25 mouse cellular contexts compared by ENCODE assay signal in genomic region chr4:43700707-43701106, GRCm38 (mm10). TPM values are rescaled to one million over a fixed set of nuclear protein-coding genes. Genes with fewer than 3 reads are reported as not detected.
"Had no signal": no experiment of that assay in that cellular context is flagged by ENCODE, and none has a peak within 500 bp of the region (broad histone marks: within the 10 kb centered on the region; RNA-seq: fewer than 3 reads in every experiment).

Gene Olfr70 (minus strand): TSS chr4:43700807.

- H3K4me1 ChIP-seq: neural tube, embryonic 12.5 days; neural tube, embryonic 13.5 days; neural tube, embryonic 15.5 days; stomach, embryonic 15.5 days had no signal

- H3K4me3 ChIP-seq: neural tube, embryonic 12.5 days; neural tube, embryonic 13.5 days; neural tube, embryonic 15.5 days; stomach, embryonic 15.5 days had no signal

- H3K4me2 ChIP-seq: neural tube, embryonic 12.5 days; neural tube, embryonic 13.5 days; neural tube, embryonic 15.5 days; stomach, embryonic 15.5 days had no signal

- H3K9me3 ChIP-seq: neural tube, embryonic 12.5 days; neural tube, embryonic 13.5 days; neural tube, embryonic 15.5 days; stomach, embryonic 15.5 days had no signal

- H3K9ac ChIP-seq: neural tube, embryonic 12.5 days; neural tube, embryonic 13.5 days; neural tube, embryonic 15.5 days; stomach, embryonic 15.5 days had no signal

- H3K27me3 ChIP-seq: neural tube, embryonic 12.5 days; neural tube, embryonic 13.5 days; neural tube, embryonic 15.5 days; stomach, embryonic 15.5 days had no signal

- H3K36me3 ChIP-seq: neural tube, embryonic 12.5 days; neural tube, embryonic 13.5 days; neural tube, embryonic 15.5 days; stomach, embryonic 15.5 days had no signal

- DNase-seq: retina, postnatal 1 day; right cerebral cortex, adult 18-20 months; right cerebral cortex, postnatal 25 days; right cerebral cortex, postnatal 4 days; spleen, adult 18-20 months; thymus, adult 18-20 months; thymus, adult 2 months; thymus, postnatal 14 days; thymus, postnatal 25 days; thymus, postnatal 36 days; thymus, postnatal 4 days had no signal

- H3K27ac ChIP-seq: neural tube, embryonic 12.5 days; neural tube, embryonic 13.5 days; neural tube, embryonic 15.5 days; stomach, embryonic 15.5 days; stomach, postnatal 0 days had no signal

RNA-seq across cellular contexts. Expression of gene Olfr70, which starts in this region (rescaled TPM):
- polyA plus RNA-seq: neural tube, embryonic 11.5 days; neural tube, embryonic 12.5 days; neural tube, embryonic 13.5 days; neural tube, embryonic 14.5 days; small intestine, adult 2 months; spleen, adult 2 months; stomach, embryonic 14.5 days; stomach, embryonic 15.5 days; stomach, embryonic 16.5 days; stomach, postnatal 0 days; testis, adult 2 months; thymus, adult 2 months; thymus, postnatal 0 days; urinary bladder, adult 2 months had no signal
